Mouse (Mus musculus) lung, adult 2 months (tissue): Measurements from ENCODE around the gene Col4a2. TPM values are rescaled to one million over a fixed set of nuclear protein-coding genes. Genes with fewer than 3 reads are reported as not detected.

Experiments used
- DNase-seq: peaks from one replicate; pipeline ENCODE4 v3.0.0; 2022
- H3K4me1 ChIP-seq: fragments of 200-500 bp; 2 replicates; pipeline ENCODE4 v1.6.1; 2011; ENCODE audit warnings: low read length; ENCODE audit not compliant: control insufficient read depth, insufficient read depth
- H3K4me3 ChIP-seq: fragments of 200-500 bp; replicated peaks from 2 replicates; pipeline ENCODE3; 2011; ENCODE audit warnings: low read depth, mild to moderate bottlenecking, control low read depth, low read length; ENCODE audit errors: extremely low read depth
- CTCF ChIP-seq: fragments of 200-500 bp; IDR thresholded peaks from 2 replicates; pipeline ENCODE4 v1.5.1; 2011; ENCODE audit warnings: mild to moderate bottlenecking, low read length, control low read depth; ENCODE audit not compliant: insufficient read depth
- POLR2A ChIP-seq: fragments of 200-500 bp; IDR thresholded peaks from 2 replicates; pipeline ENCODE4 v1.6.1; 2011; ENCODE audit warnings: low read depth, mild to moderate bottlenecking, control low read depth, low read length, borderline replicate concordance; ENCODE audit errors: extremely low read depth
- WGBS: fragments of 180-500 bp; shearing (Covaris S2); methylation state at CpG from one replicate; pipeline ENCODE4 v1.1.7; 2018; 5-methylcytosine and 5-hydroxymethylcytosine counted together
- polyA plus RNA-seq: library from polyadenylated mRNA; depleted of rRNA; stranded (reverse); fragments of >200 nt; gene quantifications from 2 replicates; pipeline ENCODE4 v1.2.3, GENCODE M21; 2012

Col4a2 gene
- polyA plus RNA-seq, 1 experiment, result 237 TPM

GRCm38 (mm10) chr8:11417762-11418161 is 105.2 kb downstream of the Col4a2 start:
- no peak for TF ChIP-seq POLR2A
- no peak for TF ChIP-seq CTCF

GRCm38 (mm10) chr8:11419232-11419631 is 106.6 kb downstream of the Col4a2 start:
- H3K4me1 ChIP-seq, result no peaks in the 10 kb centered on the region; the same call in 1 of the 2 replicates
- DNase-seq, result no peak
- no peak overlapping the region for H3K4me3 ChIP-seq
- WGBS, result 26% methylated on average over 6 of the region's 6 CpGs
- TF ChIP-seq CTCF (no peak), POLR2A (no peak)

More at GRCm38 (mm10) chr8:11417762-11418161, 105.2 kb downstream of the Col4a2 start:
- no peak for DNase-seq
- H3K4me1 ChIP-seq, result no peaks in the 10 kb centered on the region; the same call in 1 of the 2 replicates
- H3K4me3 ChIP-seq, result no peak overlapping the region
- 65% methylated on average over 13 of the region's 13 CpGs for WGBS

GRCm38 (mm10) chr8:11419645-11420044 is 107.0 kb downstream of the Col4a2 start:
- Histone ChIP-seq H3K4me3 (no peak overlapping the region), H3K4me1 (no peaks in the 10 kb centered on the region; the same call in 1 of the 2 replicates)
- TF ChIP-seq POLR2A, result no peak
- TF ChIP-seq CTCF, result peak; percentile 84
- WGBS, result 10% methylated on average over 2 of the region's 2 CpGs
- peak; percentile 54 for DNase-seq

- TF ChIP-seq POLR2A, result no peak
- peak; percentile 63 for TF ChIP-seq CTCF
- no peak overlapping the region for H3K4me3 ChIP-seq
- H3K4me1 ChIP-seq, result no peaks in the 10 kb centered on the region; the same call in 1 of the 2 replicates
- WGBS, result 58% methylated on average over 14 of the region's 14 CpGs
- peak; percentile 64 for DNase-seq
Observed at GRCm38 (mm10) chr8:11421105-11421504, 108.5 kb downstream of the Col4a2 start.

GRCm38 (mm10) chr8:11421968-11422367 is 109.4 kb downstream of the Col4a2 start:
- Histone ChIP-seq H3K4me1 (no peaks in the 10 kb centered on the region; the same call in 1 of the 2 replicates), H3K4me3 (no peak overlapping the region)
- TF ChIP-seq CTCF (no peak), POLR2A (no peak)
- DNase-seq, result no peak
- WGBS, result 77% methylated on average over 6 of the region's 6 CpGs

- TF ChIP-seq POLR2A (no peak), CTCF (0 out of 2 replicates have a peak, but pooled peaks have one; percentile 7)
- no peaks in the 10 kb centered on the region; the same call in 1 of the 2 replicates for H3K4me1 ChIP-seq
- DNase-seq, result no peak
- H3K4me3 ChIP-seq, result no peak overlapping the region
- 72% methylated on average over 7 of the region's 7 CpGs for WGBS
Observed at GRCm38 (mm10) chr8:11423091-11423490, 110.5 kb downstream of the Col4a2 start.

- TF ChIP-seq CTCF (peak; percentile 75), POLR2A (no peak)
- no peaks in the 10 kb centered on the region for H3K4me1 ChIP-seq
- no peak for DNase-seq
- WGBS, result 63% methylated on average over 5 of the region's 5 CpGs
- no peak overlapping the region for H3K4me3 ChIP-seq
Observed at GRCm38 (mm10) chr8:11430688-11431087, 118.1 kb downstream of the Col4a2 start.

- Histone ChIP-seq H3K4me3 (no peak overlapping the region), H3K4me1 (no peaks in the 10 kb centered on the region)
- TF ChIP-seq POLR2A (no peak), CTCF (no peak)
- DNase-seq, result no peak
- 74% methylated on average over 12 of the region's 12 CpGs for WGBS
Observed at GRCm38 (mm10) chr8:11437862-11438261, 125.3 kb downstream of the Col4a2 start.

GRCm38 (mm10) chr8:11441291-11441690 is 128.7 kb downstream of the Col4a2 start:
- Histone ChIP-seq H3K4me3 (no peak overlapping the region), H3K4me1 (no peaks in the 10 kb centered on the region)
- WGBS, result 89% methylated on average over 6 of the region's 6 CpGs
- no peak for TF ChIP-seq POLR2A
- TF ChIP-seq CTCF, result no peak
- DNase-seq, result no peak

GRCm38 (mm10) chr8:11443611-11444010 is 131.0 kb downstream of the Col4a2 start:
- 77% methylated on average over 9 of the region's 9 CpGs for WGBS
- no peak for DNase-seq
- TF ChIP-seq POLR2A, result no peak
- no peak for TF ChIP-seq CTCF
- H3K4me1 ChIP-seq, result no peaks in the 10 kb centered on the region
- H3K4me3 ChIP-seq, result no peak overlapping the region
